Mouse (Mus musculus): ENCODE measurements around the gene Clcnkb.

The Clcnkb gene

DNA sequence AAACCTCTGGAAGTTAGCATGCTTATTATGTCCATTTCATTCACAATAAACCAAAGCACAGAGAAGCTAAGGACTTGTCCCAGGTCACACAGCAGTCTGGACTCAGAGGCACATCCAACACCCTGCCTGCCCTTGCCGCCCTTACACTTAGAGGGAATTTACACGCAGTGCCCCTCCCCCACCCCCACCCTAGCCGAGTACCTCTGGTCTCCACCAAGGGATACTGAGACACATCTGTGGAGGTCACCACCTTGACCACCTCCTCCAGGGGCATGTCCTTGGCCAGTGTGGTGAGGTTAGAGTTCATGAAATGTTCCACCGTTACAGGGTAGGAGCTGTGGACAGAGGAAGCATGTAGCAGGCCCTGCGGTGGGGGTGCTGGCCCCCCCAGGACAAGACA lies 27.9 kb downstream of the Clcnkb start:
- Histone ChIP-seq H3K4me1 (replicated peaks; ENCODE audit: low read depth, low read length) (peaks cover 49% of the 10 kb centered on the region), H3K4me3 (replicated peaks; ENCODE audit: low read length) (no peak overlapping the region), H3K36me3 (ENCODE audit: insufficient read depth, low read length) (no peaks in the 10 kb centered on the region), H3K27me3 (ENCODE audit: insufficient read depth, low read length) (peaks cover 22% of the 10 kb centered on the region), H3K9me3 (ENCODE audit: low read length) (no peaks in the 10 kb centered on the region)
- TF ChIP-seq POU5F1 (IDR thresholded peaks at IDR 0.05; ENCODE audit: borderline replicate concordance, low read length), result no peak
- no peak for TF ChIP-seq CTCF (conservative IDR thresholded peaks at IDR 0.05; ENCODE audit: low read length)
- no peak for TF ChIP-seq NANOG (IDR thresholded peaks at IDR 0.05; ENCODE audit: borderline replicate concordance, low read length)

DNA sequence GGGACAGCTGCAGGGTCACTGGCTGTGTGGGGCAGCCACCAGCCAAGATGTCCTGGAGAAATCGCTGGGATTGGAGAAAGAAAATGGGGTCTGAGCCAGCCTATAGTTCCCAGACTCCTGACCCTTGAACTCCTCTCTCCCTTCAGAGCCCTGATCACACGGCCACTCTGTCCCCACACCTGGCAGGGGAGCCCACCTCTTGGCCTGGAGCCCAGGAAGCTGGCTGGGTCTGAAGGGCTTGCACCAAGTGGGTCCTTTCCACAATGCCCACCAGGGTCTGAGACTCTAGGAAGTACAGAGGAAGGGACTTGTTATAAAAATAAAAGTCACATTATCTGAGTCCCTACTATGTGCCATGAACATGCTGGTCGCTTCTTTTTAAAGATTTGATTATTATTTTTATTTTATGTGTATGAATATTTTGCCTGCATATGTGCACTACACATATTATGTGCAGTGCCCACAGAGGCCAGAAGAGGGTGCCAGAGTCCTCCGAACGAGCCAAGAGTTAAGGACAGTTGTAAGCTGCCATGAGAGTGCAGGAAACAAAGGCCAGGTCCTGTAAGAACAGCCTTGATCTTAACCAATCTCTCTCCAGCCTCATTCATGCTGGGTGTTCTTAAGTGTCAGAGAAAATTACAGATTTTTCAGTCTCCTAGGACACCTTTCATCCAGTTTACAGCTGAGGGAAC lies 28.6 kb downstream of the Clcnkb start:
- Histone ChIP-seq H3K27me3 (ENCODE audit: insufficient read depth, low read length) (peaks cover 23% of the 10 kb centered on the region), H3K4me3 (replicated peaks; ENCODE audit: low read length) (no peak overlapping the region), H3K4me1 (replicated peaks; ENCODE audit: low read depth, low read length) (peaks cover 56% of the 10 kb centered on the region), H3K36me3 (ENCODE audit: insufficient read depth, low read length) (no peaks in the 10 kb centered on the region), H3K9me3 (ENCODE audit: low read length) (no peaks in the 10 kb centered on the region)
- TF ChIP-seq NANOG (IDR thresholded peaks at IDR 0.05; ENCODE audit: borderline replicate concordance, low read length), result no peak
- TF ChIP-seq CTCF (conservative IDR thresholded peaks at IDR 0.05; ENCODE audit: low read length), result peak; percentile 89

DNA sequence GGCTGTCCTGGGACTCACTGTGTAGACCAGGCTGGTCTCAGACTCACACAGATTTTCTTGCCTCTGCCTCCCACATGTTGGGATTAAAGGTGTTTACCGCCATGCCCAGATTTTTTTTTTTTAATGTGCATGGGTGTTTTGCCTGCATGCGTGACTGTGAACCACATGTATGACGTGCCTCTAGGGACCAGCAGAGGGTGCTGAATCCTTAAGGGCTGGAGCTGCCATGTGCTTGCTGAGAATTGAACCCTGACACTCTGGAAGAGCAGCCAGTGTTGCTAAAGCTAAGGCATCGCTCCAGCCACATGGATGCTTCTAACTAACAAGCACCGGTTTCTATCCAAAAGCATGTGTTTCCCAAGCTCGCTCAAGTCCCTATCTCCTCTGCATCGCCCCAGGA lies 29.7 kb downstream of the Clcnkb start:
- Histone ChIP-seq H3K4me3 (replicated peaks; ENCODE audit: low read length) (no peak overlapping the region), H3K9me3 (ENCODE audit: low read length) (no peaks in the 10 kb centered on the region), H3K27me3 (ENCODE audit: insufficient read depth, low read length) (peaks cover 28% of the 10 kb centered on the region), H3K36me3 (ENCODE audit: insufficient read depth, low read length) (no peaks in the 10 kb centered on the region), H3K4me1 (replicated peaks; ENCODE audit: low read depth, low read length) (peaks cover 55% of the 10 kb centered on the region)
- TF ChIP-seq NANOG (IDR thresholded peaks at IDR 0.05; ENCODE audit: borderline replicate concordance, low read length) (no peak), POU5F1 (IDR thresholded peaks at IDR 0.05; ENCODE audit: borderline replicate concordance, low read length) (no peak), CTCF (conservative IDR thresholded peaks at IDR 0.05; ENCODE audit: low read length) (no peak)

DNA sequence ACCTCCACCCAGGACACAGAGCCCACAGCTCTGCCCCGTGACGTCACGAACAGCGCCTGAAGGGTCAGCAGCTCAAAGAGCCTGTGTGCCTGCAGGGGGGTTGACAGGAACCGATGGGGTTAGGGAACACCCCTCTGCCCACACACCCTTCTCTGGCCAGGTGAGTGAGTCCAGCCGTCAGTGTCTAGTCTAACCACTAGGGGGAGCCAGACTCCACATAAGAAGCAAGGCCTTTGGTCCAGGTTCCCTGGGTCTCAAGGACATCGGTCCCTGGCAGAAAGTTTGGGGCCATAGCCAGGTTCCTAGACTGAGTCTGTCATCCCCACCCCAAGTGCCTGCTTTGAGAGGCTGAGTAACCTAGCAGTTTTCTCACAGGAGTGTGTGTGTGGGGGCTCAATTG lies 30.5 kb downstream of the Clcnkb start:
- no peak overlapping the region for H3K4me3 ChIP-seq (replicated peaks; ENCODE audit: low read length)
- H3K27me3 ChIP-seq (ENCODE audit: insufficient read depth, low read length), result peaks cover 37% of the 10 kb centered on the region
- no peaks in the 10 kb centered on the region for H3K36me3 ChIP-seq (ENCODE audit: insufficient read depth, low read length)
- H3K9me3 ChIP-seq (ENCODE audit: low read length), result no peaks in the 10 kb centered on the region
- no peak for TF ChIP-seq POU5F1 (IDR thresholded peaks at IDR 0.05; ENCODE audit: borderline replicate concordance, low read length)
- TF ChIP-seq CTCF (conservative IDR thresholded peaks at IDR 0.05; ENCODE audit: low read length), result peak; percentile 73
- no peak for TF ChIP-seq NANOG (IDR thresholded peaks at IDR 0.05; ENCODE audit: borderline replicate concordance, low read length)
- H3K4me1 ChIP-seq (replicated peaks; ENCODE audit: low read depth, low read length), result peaks cover 61% of the 10 kb centered on the region

DNA sequence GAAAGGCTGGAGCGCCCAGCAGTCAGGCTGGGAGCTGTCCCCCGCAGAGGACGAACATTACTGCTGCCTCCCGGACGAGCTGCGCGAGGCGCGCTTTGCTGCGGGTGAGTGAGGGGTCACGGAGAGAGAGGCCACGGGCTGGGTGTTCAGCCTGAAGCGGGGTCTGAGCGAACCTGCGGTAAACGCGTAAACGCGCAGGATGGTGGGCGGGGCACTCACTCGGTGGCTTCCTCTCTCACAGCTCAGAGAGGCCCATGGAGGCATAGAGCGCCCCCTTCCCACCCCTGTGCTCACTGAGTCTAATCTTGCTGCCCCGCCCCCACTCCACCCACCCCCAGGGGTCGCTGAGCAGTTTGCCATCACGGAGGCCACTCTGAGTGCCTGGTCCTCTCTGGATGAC lies 33.4 kb downstream of the Clcnkb start:
- TF ChIP-seq POU5F1 (IDR thresholded peaks at IDR 0.05; ENCODE audit: borderline replicate concordance, low read length), result no peak
- TF ChIP-seq NANOG (IDR thresholded peaks at IDR 0.05; ENCODE audit: borderline replicate concordance, low read length), result no peak
- no peak for TF ChIP-seq CTCF (conservative IDR thresholded peaks at IDR 0.05; ENCODE audit: low read length)
- Histone ChIP-seq H3K9me3 (ENCODE audit: low read length) (no peaks in the 10 kb centered on the region), H3K27me3 (ENCODE audit: insufficient read depth, low read length) (peaks cover 38% of the 10 kb centered on the region), H3K4me3 (replicated peaks; ENCODE audit: low read length) (peak overlapping the region; percentile 26; the same call in 1 of the 2 replicates), H3K36me3 (ENCODE audit: insufficient read depth, low read length) (no peaks in the 10 kb centered on the region), H3K4me1 (replicated peaks; ENCODE audit: low read depth, low read length) (peaks cover 49% of the 10 kb centered on the region)

DNA sequence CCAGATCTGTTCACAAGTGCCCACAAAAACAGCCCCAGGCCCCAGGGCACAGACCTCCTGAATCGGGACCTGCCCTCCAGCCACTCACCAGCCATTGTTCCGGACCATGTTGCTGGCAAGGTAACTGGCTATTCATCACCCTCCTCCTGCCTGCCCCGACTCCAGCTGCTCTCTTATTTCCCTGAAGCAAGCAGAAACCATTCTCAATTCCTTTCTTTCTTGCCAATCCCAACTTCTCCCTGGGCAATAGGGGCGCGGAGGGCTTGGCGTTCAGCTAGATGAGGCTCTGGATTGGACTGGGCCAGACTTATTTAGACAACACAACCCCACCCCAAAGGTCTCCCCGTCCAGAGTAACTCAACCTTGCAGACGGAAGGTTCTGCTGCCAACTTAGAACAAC lies 36.1 kb downstream of the Clcnkb start:
- Histone ChIP-seq H3K27me3 (ENCODE audit: insufficient read depth, low read length) (peaks cover 38% of the 10 kb centered on the region), H3K36me3 (ENCODE audit: insufficient read depth, low read length) (no peaks in the 10 kb centered on the region), H3K4me3 (replicated peaks; ENCODE audit: low read length) (no peak overlapping the region), H3K4me1 (replicated peaks; ENCODE audit: low read depth, low read length) (peaks cover 43% of the 10 kb centered on the region), H3K9me3 (ENCODE audit: low read length) (no peaks in the 10 kb centered on the region)
- TF ChIP-seq POU5F1 (IDR thresholded peaks at IDR 0.05; ENCODE audit: borderline replicate concordance, low read length) (no peak), CTCF (conservative IDR thresholded peaks at IDR 0.05; ENCODE audit: low read length) (no peak), NANOG (IDR thresholded peaks at IDR 0.05; ENCODE audit: borderline replicate concordance, low read length) (no peak)

DNA sequence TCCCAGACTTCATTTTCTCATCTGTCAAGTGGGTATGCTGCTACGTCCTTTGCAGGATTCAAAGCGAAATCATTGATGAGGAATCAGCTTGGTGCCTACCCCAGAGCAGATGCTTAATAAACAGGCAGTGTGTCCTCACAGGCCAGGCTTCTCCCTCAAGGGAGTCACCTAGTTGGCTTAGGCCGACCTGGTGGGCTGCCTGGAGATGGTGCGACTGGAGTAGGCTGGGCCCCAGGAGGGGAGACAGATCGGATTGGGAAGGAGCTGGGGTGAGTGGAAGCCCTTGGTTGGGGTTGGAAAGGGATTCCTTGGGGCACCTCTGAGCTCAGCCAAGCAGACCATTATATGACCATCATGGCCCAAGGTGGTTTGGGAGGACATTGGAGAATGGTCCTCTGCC lies 43.4 kb downstream of the Clcnkb start:
- Histone ChIP-seq H3K4me3 (replicated peaks; ENCODE audit: low read length) (no peak overlapping the region), H3K4me1 (replicated peaks; ENCODE audit: low read depth, low read length) (peaks cover 45% of the 10 kb centered on the region), H3K9me3 (ENCODE audit: low read length) (no peaks in the 10 kb centered on the region), H3K27me3 (ENCODE audit: insufficient read depth, low read length) (peaks cover 8% of the 10 kb centered on the region; the same call in 1 of the 2 replicates), H3K36me3 (ENCODE audit: insufficient read depth, low read length) (no peaks in the 10 kb centered on the region)
- no peak for TF ChIP-seq NANOG (IDR thresholded peaks at IDR 0.05; ENCODE audit: borderline replicate concordance, low read length)
- no peak for TF ChIP-seq POU5F1 (IDR thresholded peaks at IDR 0.05; ENCODE audit: borderline replicate concordance, low read length)
- no peak for TF ChIP-seq CTCF (conservative IDR thresholded peaks at IDR 0.05; ENCODE audit: low read length)

DNA sequence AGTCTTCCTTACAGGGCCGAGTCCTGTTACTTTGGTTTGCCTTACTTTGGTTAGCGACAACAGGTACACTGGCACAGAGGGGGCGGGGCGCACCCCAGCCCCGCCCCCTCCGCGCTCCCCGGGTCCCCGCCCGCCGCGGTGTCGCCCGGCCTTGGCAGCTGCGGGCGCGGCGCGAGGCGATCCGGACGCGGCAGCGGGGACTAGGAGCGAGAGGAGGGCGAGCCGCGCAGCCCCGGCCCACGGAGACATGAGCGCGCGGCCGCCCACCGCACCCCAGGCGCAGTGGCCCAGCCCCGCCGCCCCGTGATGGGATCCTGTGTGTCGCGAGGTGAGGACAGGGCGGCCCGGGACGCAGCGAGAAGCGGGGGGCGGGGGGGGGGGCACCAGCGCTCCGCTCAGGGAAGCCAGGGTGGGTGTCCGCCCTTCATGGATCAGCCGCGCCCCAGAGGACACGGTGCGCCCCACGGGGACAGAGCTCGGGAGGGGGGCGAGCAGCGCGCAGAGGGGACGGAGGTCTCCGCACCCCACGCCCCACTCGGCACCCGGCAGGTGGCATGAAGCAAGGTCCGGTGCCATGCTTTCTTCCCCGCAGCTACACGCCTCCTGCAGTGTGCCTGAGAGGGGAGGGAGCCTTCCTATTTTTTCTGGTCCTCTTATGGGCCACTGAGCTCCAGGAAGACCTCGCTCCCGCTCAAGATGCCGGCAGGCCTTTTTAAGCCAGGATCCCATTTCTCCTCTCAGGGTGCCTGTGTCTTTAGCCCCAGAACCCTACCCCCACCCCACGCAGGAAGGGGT lies 47.6 kb downstream of the Clcnkb start, which contains the start of gene Fam131c:
Fam131c (plus strand) TSS at position 224 of the 795 bp plus-strand sequence.
- Histone ChIP-seq H3K4me1 (replicated peaks; ENCODE audit: low read depth, low read length) (peaks cover 62% of the 10 kb centered on the region), H3K27me3 (ENCODE audit: insufficient read depth, low read length) (peaks cover 30% of the 10 kb centered on the region), H3K4me3 (replicated peaks; ENCODE audit: low read length) (peak within 1 kb of the TSS; percentile 76), H3K36me3 (ENCODE audit: insufficient read depth, low read length) (no peaks in the 10 kb centered on the region), H3K9me3 (ENCODE audit: low read length) (no peaks in the 10 kb centered on the region)
- TF ChIP-seq CTCF (conservative IDR thresholded peaks at IDR 0.05; ENCODE audit: low read length) (no peak), POU5F1 (IDR thresholded peaks at IDR 0.05; ENCODE audit: borderline replicate concordance, low read length) (no peak), NANOG (IDR thresholded peaks at IDR 0.05; ENCODE audit: borderline replicate concordance, low read length) (no peak)
